Mouse (Mus musculus): ENCODE results near the gene Rint1. TPM values are rescaled to one million over a fixed set of nuclear protein-coding genes. Genes with fewer than 3 reads are reported as not detected.
A peak's percentile ranks its signal among the peaks of the same experiment; 100 is the strongest.

The Rint1 gene
- polyA plus RNA-seq, 1 experiment from 2014 or later, result 39.3 TPM

DNA sequence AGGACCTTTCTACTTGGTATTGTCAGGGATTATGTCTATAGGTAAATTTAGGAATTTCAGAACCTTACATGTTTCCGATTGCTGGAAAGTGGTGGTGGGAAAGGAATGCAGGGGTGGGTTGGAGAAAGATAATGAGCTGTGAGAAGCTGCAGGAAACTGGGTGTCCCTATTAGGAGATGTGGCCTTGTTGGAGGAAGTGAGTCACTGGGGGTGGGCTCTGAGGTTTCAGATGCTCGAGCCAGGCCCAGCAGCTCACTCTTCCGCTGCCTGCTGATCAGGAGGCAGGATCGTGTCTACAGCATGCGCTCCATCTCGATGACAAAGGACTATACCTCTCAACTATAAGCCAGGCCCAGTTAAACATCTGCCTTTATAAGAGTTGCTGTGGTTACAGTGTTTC is 13.3 kb upstream of the Rint1 start:
- H3K9ac ChIP-seq (ENCODE audit: low read length), result no peak overlapping the region
- WGBS, result 80% methylated on average over 6 of the region's 6 CpGs
- H3K9me3 ChIP-seq (replicated peaks; ENCODE audit: control insufficient read depth, low read length), result no peaks in the 10 kb centered on the region
- no peaks in the 10 kb centered on the region for H3K27me3 ChIP-seq (ENCODE audit: control insufficient read depth, insufficient read depth, low read length)
- H3K4me1 ChIP-seq (ENCODE audit: control insufficient read depth, insufficient read depth, low read length), result no peaks in the 10 kb centered on the region
- no peak for ATAC-seq (ENCODE audit: insufficient read depth, low FRiP score)
- peaks cover 2% of the 10 kb centered on the region; the same call in 1 of the 2 replicates for H3K36me3 ChIP-seq (ENCODE audit: control insufficient read depth, insufficient read depth, low read length)
- H3K4me3 ChIP-seq (replicated peaks; ENCODE audit: low read length), result no peak overlapping the region
- H3K4me2 ChIP-seq (ENCODE audit: low read depth, low read length), result no peak overlapping the region
- H3K27ac ChIP-seq (ENCODE audit: low read length), result no peak overlapping the region

DNA sequence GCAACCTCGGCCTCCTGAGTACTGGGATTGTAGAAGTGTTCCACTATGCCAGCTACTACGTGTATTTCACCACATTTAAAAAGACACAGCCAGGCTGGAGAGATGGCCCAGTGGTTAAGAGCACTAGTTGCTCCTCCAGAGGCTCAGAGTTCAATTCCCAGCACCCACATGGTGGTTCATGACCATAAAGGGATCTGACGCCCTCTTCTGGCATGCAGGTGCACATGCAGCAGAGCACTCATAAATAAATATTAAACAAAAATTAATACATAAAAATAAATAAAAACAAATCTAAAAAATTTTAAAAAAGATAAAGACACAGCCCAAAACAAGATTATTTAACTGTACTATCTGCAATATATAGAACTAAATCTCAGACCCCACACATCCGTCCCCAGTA is 7.0 kb upstream of the Rint1 start:
- WGBS, result 80% methylated on average over 4 of the region's 4 CpGs
- Histone ChIP-seq H3K4me1 (ENCODE audit: control insufficient read depth, insufficient read depth, low read length) (peaks cover 4% of the 10 kb centered on the region), H3K36me3 (ENCODE audit: control insufficient read depth, insufficient read depth, low read length) (no peaks in the 10 kb centered on the region), H3K4me2 (ENCODE audit: low read depth, low read length) (no peak overlapping the region), H3K9ac (ENCODE audit: low read length) (no peak overlapping the region), H3K9me3 (replicated peaks; ENCODE audit: control insufficient read depth, low read length) (no peaks in the 10 kb centered on the region), H3K27ac (ENCODE audit: low read length) (no peak overlapping the region), H3K27me3 (ENCODE audit: control insufficient read depth, insufficient read depth, low read length) (no peaks in the 10 kb centered on the region), H3K4me3 (replicated peaks; ENCODE audit: low read length) (no peak overlapping the region)
- no peak for ATAC-seq (ENCODE audit: insufficient read depth, low FRiP score)

GRCm38 (mm10) chr5:23781172-23781571 is 6.3 kb upstream of the Rint1 start:
- 77% methylated on average over 4 of the region's 4 CpGs for WGBS
- Histone ChIP-seq H3K27me3 (ENCODE audit: control insufficient read depth, insufficient read depth, low read length) (no peaks in the 10 kb centered on the region), H3K4me1 (ENCODE audit: control insufficient read depth, insufficient read depth, low read length) (peaks cover 4% of the 10 kb centered on the region), H3K36me3 (ENCODE audit: control insufficient read depth, insufficient read depth, low read length) (no peaks in the 10 kb centered on the region), H3K4me2 (ENCODE audit: low read depth, low read length) (no peak overlapping the region; the same call in 1 of the 2 replicates), H3K9me3 (replicated peaks; ENCODE audit: control insufficient read depth, low read length) (no peaks in the 10 kb centered on the region), H3K27ac (ENCODE audit: low read length) (no peak overlapping the region), H3K9ac (ENCODE audit: low read length) (peak overlapping the region; percentile 48; the same call in 1 of the 2 replicates), H3K4me3 (replicated peaks; ENCODE audit: low read length) (no peak overlapping the region)
- ATAC-seq (ENCODE audit: insufficient read depth, low FRiP score), result no peak

- Histone ChIP-seq H3K9ac (ENCODE audit: low read length) (peak overlapping the region; percentile 87), H3K27ac (ENCODE audit: low read length) (no peak overlapping the region), H3K36me3 (ENCODE audit: control insufficient read depth, insufficient read depth, low read length) (no peaks in the 10 kb centered on the region), H3K4me2 (ENCODE audit: low read depth, low read length) (peak overlapping the region; percentile 69), H3K9me3 (replicated peaks; ENCODE audit: control insufficient read depth, low read length) (no peaks in the 10 kb centered on the region), H3K4me1 (ENCODE audit: control insufficient read depth, insufficient read depth, low read length) (peaks cover 4% of the 10 kb centered on the region), H3K4me3 (replicated peaks; ENCODE audit: low read length) (peak overlapping the region; percentile 81), H3K27me3 (ENCODE audit: control insufficient read depth, insufficient read depth, low read length) (no peaks in the 10 kb centered on the region)
- ATAC-seq (ENCODE audit: insufficient read depth, low FRiP score), result no peak
- 52% methylated on average over 8 of the region's 8 CpGs for WGBS
Observed at GRCm38 (mm10) chr5:23782051-23782810, 5.3 kb upstream of the Rint1 start.

DNA sequence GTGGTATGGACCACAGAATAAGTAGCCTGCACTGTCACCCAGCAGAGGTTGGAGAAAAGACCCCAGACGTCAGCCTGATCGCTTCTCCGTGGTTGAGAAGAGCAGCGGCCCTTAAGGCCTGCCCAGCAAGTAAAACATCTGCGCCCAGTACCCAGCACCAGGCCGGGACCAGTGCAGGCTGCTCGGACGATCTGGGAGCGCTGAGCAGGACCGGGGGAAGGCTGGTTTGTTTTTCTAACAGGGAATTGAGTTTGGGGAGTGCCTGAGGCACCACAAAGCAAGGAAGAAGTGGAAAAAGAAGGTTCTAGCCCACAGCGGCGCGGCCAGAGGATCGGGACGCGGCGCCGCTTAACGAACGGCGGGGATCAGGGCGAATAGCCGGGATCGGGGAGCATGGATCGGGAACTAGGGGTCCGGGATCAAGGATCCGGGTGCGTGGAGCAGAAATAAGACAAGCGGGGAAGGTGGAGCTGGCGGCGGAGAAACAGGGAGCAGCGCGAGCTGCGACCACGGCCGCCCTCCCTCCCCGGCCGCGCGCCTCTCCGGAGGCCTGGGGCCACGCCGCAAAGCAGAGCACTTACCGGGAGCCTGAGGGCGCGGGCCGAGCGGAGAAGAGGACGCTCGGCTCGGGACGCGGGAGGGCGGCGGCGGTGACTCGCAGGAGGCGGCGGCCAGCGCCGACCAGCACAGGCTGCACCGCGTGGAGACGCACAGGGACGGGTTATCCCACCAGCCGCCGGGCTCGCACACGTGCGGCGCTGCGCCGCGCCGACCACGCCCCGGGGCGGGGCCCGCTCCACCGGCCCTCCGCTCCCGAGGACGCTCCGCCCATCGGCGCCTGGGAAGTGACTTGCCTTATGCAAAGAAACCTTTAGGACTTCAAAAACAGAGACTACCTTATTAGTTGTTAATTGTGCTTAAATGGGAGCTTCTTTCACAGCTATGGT is 4.3 kb upstream of the Rint1 start, which contains the start of gene Pus7:
TSS of gene Pus7 (minus strand) at position 781 of the 947 bp plus-strand sequence.
- H3K27me3 ChIP-seq (ENCODE audit: control insufficient read depth, insufficient read depth, low read length), result no peaks in the 10 kb centered on the region
- H3K4me1 ChIP-seq (ENCODE audit: control insufficient read depth, insufficient read depth, low read length), result peaks cover 4% of the 10 kb centered on the region
- ATAC-seq (ENCODE audit: insufficient read depth, low FRiP score), result peak; percentile 94
- H3K9me3 ChIP-seq (replicated peaks; ENCODE audit: control insufficient read depth, low read length), result no peaks in the 10 kb centered on the region
- peak within 1 kb of the TSS; percentile 87 for H3K9ac ChIP-seq (ENCODE audit: low read length)
- H3K36me3 ChIP-seq (ENCODE audit: control insufficient read depth, insufficient read depth, low read length), result no peaks in the 10 kb centered on the region
- peak within 1 kb of the TSS; percentile 69 for H3K4me2 ChIP-seq (ENCODE audit: low read depth, low read length)
- peak within 1 kb of the TSS; percentile 81 for H3K4me3 ChIP-seq (replicated peaks; ENCODE audit: low read length)
- under 1% methylated on average over 83 of the region's 86 CpGs for WGBS
- H3K27ac ChIP-seq (ENCODE audit: low read length), result peak within 1 kb of the TSS; percentile 56

DNA sequence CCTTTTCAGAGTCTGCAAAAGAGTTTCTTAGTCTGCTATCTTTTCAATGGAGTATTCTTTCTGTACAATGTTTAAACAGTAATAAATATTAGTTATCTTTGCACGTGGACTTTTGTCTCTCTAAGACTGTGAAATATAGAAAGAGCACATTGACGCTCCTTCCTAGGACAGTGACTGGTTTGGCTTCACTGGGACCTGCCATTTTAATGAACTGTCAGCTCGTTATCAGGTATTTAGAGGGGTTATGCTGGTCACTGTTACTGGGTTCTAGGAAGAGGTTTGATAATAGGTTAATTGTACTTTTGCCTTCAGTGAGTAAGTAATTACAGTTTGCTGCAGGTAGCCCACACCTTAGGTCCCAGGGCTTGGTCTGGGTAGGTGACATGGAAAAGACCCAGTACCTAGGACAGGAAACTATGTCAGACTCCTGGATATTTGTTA is 899 bp downstream of the Rint1 start:
- Histone ChIP-seq H3K4me1 (ENCODE audit: control insufficient read depth, insufficient read depth, low read length) (peaks cover 6% of the 10 kb centered on the region), H3K9ac (ENCODE audit: low read length) (peak overlapping the region; percentile 93), H3K4me3 (replicated peaks; ENCODE audit: low read length) (peak overlapping the region; percentile 94), H3K27ac (ENCODE audit: low read length) (peak overlapping the region; percentile 86), H3K9me3 (replicated peaks; ENCODE audit: control insufficient read depth, low read length) (no peaks in the 10 kb centered on the region), H3K4me2 (ENCODE audit: low read depth, low read length) (peak overlapping the region; percentile 65), H3K27me3 (ENCODE audit: control insufficient read depth, insufficient read depth, low read length) (no peaks in the 10 kb centered on the region), H3K36me3 (ENCODE audit: control insufficient read depth, insufficient read depth, low read length) (no peaks in the 10 kb centered on the region)
- no peak for ATAC-seq (ENCODE audit: insufficient read depth, low FRiP score)
- 34% methylated on average over 3 of the region's 3 CpGs for WGBS

GRCm38 (mm10) chr5:23789078-23789612 is 1.6 kb downstream of the Rint1 start:
- no peak overlapping the region for H3K4me3 ChIP-seq (replicated peaks; ENCODE audit: low read length)
- H3K9ac ChIP-seq (ENCODE audit: low read length), result no peak overlapping the region
- 80% methylated on average over 4 of the region's 4 CpGs for WGBS
- ATAC-seq (ENCODE audit: insufficient read depth, low FRiP score), result peak; percentile 48; the same call in 1 of the 2 replicates
- no peaks in the 10 kb centered on the region for H3K27me3 ChIP-seq (ENCODE audit: control insufficient read depth, insufficient read depth, low read length)
- H3K9me3 ChIP-seq (replicated peaks; ENCODE audit: control insufficient read depth, low read length), result no peaks in the 10 kb centered on the region
- peaks cover 6% of the 10 kb centered on the region for H3K4me1 ChIP-seq (ENCODE audit: control insufficient read depth, insufficient read depth, low read length)
- no peaks in the 10 kb centered on the region for H3K36me3 ChIP-seq (ENCODE audit: control insufficient read depth, insufficient read depth, low read length)
- H3K27ac ChIP-seq (ENCODE audit: low read length), result no peak overlapping the region; the same call in 1 of the 2 replicates
- H3K4me2 ChIP-seq (ENCODE audit: low read depth, low read length), result no peak overlapping the region

DNA sequence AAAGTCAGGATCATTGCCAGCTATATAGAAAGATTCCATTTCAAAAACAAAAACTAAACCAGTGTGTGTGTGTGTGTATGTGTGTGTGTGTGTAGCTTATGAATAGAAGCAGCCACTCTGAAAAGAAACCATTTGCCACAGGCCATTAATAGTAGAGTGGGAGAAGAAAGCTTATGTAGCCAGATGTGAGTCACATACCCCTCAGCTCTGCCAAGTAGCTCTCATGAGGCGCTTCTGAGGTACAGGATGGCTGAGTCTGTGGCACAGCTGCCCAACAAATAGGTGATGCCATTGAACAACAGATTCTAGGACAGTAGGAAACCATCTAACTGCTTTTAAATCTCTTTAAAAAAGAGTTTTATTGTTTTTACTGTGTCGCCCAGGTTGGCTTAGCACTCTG is 5.2 kb downstream of the Rint1 start:
- no peak overlapping the region for H3K4me3 ChIP-seq (replicated peaks; ENCODE audit: low read length)
- 92% methylated on average over 2 of the region's 2 CpGs for WGBS

More for the DNA sequence above, 5.2 kb downstream of the Rint1 start:
- no peak overlapping the region for H3K27ac ChIP-seq (ENCODE audit: low read length)
- H3K36me3 ChIP-seq (ENCODE audit: control insufficient read depth, insufficient read depth, low read length), result no peaks in the 10 kb centered on the region; the same call in 1 of the 2 replicates
- H3K9me3 ChIP-seq (replicated peaks; ENCODE audit: control insufficient read depth, low read length), result no peaks in the 10 kb centered on the region
- peaks cover 6% of the 10 kb centered on the region for H3K4me1 ChIP-seq (ENCODE audit: control insufficient read depth, insufficient read depth, low read length)
- no peaks in the 10 kb centered on the region for H3K27me3 ChIP-seq (ENCODE audit: control insufficient read depth, insufficient read depth, low read length)
- no peak overlapping the region for H3K9ac ChIP-seq (ENCODE audit: low read length)
- no peak for ATAC-seq (ENCODE audit: insufficient read depth, low FRiP score)
- no peak overlapping the region for H3K4me2 ChIP-seq (ENCODE audit: low read depth, low read length)

Measured in stomach, embryonic 16.5 days (tissue).